Mouse (Mus musculus) spleen, postnatal 14 days (tissue): Measurements from ENCODE around the gene Gm28051.
A peak's percentile ranks its signal among the peaks of the same experiment; 100 is the strongest.

ENCODE experiments used
- DNase-seq, 2 experiments: peaks; one replicate each; pipeline ENCODE4 v3.0.0; 2021 to 2022; ENCODE audit warnings: low spot score in 2 of 2

The Gm28051 gene

DNA sequence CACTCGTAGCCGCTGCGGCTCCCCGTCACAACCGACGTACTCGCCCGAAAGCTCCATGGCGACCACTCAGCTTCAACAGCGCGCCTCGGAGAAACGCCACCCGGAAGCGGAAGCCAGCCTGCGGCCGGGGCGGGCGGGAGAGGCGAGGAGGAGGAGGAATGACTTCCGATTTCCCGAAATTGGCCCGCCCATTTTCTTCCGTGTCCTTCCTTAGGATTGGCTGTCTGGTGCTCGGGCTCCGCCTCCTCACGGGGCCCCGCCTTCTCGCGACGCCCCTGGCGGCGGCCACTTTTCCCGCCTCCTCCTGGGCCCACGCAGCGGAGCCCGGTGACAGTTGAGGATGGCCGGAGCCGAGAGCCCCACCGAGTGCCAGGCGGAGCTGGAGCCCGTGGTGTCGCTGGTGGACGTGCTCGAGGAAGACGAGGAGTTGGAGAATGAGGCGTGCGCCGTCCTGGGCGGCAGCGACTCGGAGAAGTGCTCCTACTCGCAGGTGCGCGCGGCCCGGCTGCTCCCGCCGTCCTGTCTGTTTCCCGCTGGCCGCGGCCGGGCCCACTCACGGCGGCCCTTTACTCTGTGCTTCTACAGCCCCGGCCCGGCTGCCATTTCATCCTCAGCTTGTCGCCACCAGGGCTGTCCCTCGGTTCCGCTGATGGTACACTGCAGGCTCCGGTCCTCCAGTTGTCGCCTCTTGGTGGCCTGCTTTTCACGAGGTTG, at the start of gene Gm28051, which contains the start of the genes Gon7 and Ubr7:
TSS of gene Gm28051 (minus strand) at position 77 of the 714 bp plus-strand sequence.
TSS of gene Gon7 (minus strand) at position 115 of the 714 bp plus-strand sequence.
TSS of gene Ubr7 (plus strand) at position 279 of the 714 bp plus-strand sequence.
- peak; percentile 89 to 93 for DNase-seq

DNA sequence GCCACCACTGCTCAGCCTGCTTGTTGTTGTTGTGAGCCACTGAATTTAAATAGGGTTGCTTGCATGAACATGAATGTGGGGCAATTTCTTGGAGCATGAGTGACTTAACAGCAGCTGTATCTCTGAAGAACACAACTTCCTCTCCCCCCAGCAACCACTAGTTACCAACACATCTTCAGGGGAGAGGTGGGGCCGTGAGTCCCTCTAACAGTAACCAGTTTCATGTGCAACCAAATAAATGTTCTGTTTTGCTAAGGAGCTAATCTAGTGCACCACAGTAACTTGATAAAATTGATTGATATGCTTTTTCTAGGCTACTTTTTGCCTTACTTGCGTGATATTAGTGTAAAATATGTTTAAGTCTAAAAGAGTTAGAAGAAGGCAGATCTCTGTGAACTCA, 42.0 kb upstream of the Gm28051 start:
- DNase-seq: no peak

DNA sequence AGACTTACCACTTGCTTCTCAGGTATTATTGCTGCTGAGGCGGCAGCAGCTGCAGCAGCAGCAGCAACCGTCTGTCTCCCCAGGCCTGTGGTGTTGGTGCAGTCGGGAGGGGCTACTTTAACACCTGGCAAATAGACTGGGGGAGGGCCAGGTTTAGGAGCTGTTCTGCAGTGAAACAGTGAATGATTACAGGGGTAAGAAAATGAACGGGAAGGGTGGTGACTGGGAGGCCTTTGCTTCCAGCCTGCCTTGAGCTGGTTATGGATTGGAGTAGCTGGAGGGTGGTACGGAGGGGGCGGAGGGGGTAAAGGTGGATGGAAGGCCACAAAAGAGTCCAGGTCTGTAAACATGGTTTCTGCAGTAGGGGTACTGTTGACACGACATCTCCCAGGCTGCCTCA, 30.4 kb upstream of the Gm28051 start:
- DNase-seq: no peak

DNA sequence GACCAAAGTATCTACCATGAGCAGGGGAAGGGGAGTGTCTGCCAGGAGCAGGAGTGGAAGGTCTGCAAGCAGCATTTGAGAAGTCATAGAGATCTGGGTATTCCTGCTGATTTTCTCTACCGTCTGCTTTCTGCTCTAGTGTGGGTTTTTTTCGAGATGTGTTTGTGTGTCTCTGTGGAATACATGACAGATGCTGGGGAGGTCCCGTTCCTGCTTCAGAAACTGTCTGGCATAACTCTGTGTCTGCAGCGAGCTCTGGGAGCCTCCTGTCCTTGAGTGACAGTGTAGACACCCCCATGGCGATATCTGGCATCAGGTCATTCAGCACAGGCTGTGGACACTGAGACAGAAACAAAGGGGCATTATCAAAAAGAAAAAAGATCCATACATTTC, 28.0 kb upstream of the Gm28051 start:
- DNase-seq: no peak

DNA sequence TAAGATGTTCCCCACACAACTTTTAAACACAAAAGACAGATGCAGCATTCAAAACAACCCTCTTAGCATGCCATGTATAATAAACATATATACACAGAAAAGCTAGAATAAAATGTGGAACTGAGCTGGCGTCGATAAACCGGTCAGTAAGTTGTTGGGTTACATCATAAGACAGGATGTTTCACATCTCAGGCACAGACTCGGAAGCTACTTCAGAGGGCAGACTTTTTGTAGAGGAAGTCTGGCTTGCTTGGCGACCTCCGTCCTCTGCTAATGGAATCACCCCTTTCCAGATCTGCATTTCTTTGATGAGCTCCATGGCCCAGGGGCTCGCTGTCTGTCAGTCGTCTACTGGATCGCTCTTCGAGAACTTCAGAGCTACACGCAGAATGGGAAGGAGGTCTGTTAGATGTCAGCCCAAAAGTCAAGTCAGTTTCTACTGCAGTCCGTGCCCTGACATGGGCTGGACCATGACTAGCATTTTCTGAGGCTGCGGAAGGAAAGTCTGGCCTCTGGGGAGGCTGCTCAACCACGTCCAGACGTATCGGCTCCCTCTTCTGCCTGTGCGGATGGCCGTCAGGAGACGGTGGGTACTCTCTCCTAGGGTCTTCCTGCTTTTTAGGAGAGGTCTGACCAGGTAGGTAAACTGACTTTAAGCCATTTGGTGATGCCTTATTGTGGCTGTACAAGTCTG, 27.5 kb upstream of the Gm28051 start:
- no peak for DNase-seq

DNA sequence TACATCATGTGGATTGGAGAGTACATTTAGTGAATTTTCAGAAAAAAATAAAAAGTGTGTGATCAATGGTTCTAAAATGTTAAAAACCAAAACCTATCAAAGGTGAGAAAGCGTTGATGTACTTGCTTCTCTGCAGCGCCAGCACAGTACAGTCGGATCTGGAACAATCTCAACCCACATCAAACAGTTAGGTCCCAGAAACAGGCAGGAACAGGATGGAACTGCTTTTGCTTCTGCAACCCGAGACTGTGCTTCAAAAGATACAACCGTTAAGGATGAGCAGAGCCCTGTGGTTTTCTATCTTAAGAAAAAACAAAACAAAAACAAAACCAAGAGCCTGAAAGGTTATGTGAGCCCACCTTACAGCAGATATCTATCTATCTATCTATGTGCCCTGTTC, 25.3 kb upstream of the Gm28051 start:
- no peak for DNase-seq

DNA sequence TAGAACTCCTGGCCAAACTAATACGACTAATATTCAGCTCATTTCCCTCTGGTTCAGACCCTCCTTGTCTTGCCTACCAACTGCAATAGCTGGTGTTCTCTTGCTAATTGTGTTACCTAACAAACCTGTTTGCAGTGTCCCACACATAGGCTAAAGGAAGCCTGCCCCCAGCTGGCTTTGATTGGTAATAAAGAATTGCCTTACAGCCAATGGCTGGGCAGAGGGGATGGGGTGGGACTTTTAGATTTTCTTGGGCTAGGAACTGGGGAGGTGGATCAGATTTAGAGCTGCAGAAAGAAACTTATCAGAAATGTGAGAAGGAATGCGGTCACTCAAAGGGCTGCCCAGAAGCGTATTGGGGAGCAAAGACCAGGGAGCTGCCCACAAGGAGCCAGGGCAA, 21.9 kb upstream of the Gm28051 start:
- no peak for DNase-seq

DNA sequence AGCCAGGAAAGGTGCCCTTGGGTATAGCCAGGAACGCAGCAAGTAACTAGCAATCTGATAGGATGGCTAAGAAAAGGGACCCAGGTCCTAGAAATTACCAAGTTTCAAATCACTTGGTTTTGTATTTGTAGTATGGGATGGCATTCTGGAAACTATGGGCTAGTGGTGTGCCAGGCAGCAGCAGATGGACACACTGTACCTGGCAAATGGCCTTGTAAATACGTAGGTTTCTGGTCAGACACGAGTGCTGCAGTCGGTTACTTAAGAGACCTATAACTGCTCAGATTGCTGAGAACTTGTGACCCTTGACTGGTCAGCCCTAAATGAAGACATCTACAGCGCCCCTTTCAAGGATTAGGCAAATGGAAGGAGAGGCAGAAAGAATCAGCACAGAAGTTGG, 20.6 kb upstream of the Gm28051 start:
- no peak for DNase-seq

DNA sequence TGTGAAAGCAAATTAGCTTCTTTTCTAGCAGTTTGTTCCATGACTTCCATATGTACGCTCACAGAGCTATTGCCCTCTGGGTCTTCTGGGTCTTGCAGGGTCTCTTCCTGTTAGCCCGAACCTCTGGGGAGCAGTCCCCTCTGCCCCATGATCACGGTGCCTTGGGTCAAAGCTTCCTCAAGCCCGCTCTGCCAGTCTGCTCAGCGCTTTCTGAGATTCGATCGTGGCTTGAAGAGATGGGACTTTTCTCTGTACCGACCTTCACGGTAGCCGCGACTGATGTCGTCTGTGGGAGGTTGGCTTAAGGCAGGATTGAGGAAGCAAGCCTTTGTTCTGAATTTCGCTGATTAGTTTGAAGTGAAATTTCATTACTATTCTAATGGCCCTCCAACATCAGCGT, 18.5 kb upstream of the Gm28051 start:
- DNase-seq: no peak

DNA sequence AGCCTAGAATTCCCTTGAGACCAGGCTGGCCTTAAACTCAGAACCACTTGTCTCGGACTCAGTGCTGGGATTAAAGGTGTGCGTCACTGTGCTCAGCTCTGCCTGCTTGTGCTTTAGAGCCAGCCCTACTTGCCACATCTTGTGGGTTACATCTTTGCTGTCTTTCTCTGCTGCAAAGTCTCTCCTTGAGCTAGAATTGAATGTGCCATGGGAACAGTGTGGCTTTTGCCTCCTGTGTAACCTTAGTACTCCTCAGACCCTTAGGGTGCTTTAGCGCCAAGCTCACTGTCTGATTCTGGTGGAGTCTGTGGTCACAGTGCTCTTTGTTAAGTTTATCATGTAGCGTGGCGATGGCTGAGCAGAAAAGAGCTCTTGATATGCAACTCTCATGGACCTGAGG, 15.1 kb upstream of the Gm28051 start:
- DNase-seq: no peak

DNA sequence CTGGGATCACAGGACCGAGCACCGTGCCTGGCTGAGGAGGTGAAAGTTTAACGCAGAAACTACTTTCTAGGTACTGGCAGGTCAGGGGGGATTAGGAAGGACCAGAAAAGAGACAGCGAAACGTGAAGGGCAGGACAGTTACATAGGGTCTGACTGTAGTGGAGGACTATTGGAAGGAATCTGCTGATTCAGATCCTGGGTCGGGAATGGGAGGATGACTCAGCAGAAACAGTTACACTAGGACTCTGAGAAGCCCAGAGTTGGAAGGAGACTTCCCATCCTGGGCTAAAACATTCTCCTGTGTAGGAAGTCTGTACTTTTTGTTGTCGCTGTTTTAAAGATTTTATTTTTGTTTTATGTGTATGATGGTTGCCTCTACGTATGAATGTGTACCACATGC, 14.0 kb upstream of the Gm28051 start:
- DNase-seq: no peak

DNA sequence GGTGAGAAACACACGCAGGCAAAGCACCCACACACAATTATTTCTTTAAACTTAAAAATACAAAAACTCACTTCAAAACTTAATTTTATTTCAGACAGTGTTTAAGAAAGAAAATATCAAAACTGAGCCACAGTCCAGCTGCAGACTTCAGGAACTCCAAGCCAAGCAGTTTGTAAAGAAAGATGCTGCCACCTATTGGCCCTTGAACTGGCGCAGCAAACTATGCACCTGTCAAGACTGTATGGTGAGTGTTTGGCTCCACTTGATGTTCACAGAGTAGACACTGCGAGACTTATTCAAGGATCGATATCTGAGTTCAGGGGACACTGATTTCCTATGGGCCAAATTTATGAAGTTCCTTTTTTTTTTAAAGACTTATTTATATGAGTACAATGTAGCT, 11.4 kb upstream of the Gm28051 start:
- no peak for DNase-seq

DNA sequence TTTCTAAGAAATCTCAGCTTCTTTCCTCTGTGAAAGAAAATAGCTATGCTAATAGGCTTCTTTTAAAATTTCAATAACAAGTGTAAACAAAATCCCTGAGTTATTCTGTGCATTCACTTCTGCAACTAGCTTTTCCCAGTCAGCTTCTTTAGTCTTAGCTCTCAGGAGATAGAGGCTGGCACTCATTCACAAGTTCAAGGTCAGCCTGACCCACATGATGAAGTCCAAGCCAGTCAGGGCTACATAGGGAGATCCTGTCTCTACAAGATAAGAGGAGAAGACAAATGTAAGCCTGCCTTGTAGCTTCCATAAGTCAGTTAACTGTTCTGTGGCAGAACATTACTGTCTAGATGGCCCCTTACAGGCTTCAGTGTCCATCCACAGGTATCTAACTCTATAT, 6.1 kb upstream of the Gm28051 start:
- no peak for DNase-seq

DNA sequence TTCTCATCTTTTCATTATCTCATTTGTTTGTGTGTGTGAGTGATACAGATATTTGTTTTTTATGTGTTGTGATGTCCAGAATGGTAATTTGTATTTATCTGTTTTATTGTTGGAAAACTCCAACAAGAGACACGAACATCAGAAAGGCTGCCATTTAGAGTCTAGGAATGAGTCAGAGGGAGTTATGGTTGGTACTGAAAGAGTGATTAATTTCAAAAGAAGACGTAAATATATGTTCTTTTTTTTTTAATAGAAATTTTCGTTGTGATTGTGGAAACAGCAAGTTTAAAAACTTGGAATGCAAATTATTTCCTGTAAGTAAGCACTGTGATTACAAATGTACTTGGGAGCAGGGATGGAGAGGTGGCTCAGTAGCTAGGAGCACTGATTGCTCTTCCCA, 4.1 kb upstream of the Gm28051 start:
- DNase-seq: no peak

DNA sequence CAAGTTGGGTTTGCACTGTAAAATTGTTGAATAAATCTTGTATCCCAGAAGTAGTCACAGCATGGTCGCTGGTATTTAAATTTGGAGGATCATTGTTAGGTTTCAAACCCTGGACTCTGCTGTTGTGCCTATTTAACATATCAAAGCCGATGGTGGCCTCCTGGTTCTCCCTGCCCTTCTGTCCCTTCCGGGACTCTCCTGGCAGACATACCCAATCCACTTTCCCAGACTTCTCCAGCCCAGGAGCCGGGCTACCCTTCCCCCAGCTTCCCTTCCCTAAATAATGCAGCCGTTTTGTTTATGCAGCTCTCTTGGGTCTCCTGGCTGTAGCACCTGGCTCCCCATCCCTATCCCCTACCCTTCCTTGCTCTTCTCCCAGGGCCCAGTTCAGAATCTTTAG, 1.4 kb upstream of the Gm28051 start:
- no peak for DNase-seq

DNA sequence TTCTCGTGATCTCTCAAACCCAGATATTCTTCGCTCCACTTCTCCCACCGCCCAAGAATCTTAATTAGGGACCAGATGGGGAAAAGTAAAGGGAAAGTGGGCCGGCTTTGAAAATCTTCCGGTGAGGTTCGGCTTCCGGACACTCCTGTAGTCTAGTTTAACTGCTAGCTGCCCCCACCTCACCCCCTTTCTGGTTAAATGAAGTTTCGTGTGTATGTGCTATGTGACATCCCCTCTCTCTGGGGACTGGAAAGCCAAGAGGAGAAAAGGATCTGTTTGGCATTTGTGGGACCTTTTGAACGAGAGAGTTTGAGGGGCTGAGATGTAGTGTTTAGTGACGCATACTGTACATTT, 815 bp upstream of the Gm28051 start, which contains the start of gene Gm20604:
TSS of gene Gm20604 (minus strand) at position 270 of the 354 bp plus-strand sequence.
- DNase-seq: no peak

DNA sequence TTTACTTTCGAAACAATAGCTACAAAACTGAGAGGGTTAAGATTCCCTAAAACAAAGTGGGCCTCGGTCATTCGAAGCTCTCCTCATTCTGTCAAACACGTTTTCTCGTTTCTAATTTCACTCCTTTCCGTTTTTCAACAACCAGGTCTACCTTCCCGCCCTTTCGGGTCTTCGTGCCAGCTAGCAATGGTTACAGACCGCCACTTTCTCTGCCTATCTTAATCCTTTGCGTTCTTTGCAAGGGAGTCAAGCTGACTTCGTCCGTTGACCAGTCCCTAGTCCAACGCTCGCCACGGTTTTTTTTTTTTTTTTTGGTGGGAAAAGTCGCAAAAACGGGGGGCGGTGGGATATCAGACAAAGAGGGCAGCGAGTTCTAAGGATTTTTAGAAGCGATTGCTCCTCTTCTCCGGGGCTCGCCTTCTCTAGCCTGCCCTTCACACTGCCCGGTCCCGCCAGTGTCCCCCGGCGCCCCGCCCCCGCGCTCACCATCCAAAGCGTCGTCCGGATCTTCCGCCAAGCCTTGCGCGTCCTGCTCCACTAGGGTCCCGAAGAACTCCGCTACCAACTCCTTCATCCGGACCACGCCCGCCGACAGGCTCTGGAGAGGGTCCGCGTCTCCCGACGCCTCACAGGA, 393 bp downstream of the Gm28051 start:
- no peak for DNase-seq

DNA sequence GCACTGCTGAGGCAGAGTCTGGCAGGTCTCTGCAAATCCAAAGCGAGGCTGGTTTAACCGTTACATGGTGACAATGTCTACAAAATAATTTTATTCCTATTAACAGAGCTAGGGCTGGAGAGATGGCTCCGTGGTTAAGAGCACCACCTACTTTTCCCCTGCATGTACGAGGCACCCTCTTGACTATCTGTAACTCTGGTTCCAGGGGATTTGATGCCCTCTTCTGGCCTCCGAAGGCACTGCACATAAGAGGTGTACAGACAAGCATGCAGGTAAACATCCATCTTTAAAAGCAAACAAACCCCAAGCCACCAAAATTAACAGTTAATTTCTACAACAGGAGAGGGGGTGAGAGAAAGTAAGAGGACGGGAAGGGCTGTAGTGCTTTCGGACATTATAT, 1.3 kb downstream of the Gm28051 start:
- DNase-seq: peak; percentile 25 to 55

DNA sequence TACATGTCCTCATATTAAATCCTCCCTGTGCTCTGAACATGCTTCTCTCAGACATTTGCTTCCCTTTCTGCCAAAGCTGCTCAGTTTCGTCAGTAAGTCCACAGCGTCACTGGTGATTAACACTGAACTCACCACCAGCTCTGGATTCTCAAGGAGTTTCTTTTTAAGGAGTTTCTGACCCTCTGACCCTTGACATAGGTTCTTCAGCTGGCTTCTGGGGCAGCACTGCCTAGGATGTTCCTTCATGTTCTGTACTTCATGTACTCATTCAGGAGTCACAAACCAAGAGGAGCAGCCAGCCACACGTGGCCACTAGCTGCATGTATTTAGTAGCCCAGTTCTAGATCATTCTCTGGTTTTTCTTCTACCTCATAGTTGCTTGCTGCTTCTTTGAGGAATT, 9.3 kb downstream of the Gm28051 start:
- DNase-seq: no peak

DNA sequence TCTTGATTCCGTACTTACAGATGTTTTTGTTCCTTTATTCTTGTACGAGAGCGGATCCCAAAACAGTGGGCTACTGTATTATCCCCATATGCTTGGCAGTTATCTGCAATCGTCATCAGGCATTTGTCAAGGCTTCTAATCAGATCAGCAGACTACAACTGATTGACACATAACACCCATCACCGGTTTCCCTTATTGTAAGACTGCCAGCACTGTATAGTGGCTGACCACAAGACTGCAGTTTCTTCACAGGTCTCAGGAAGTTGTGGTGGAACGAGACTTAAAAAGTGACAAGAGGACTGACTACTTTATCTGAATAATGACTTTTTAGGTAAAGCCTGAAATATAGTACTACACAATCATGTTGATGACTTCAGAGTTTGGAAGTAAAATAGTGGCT, 12.7 kb downstream of the Gm28051 start:
- no peak for DNase-seq

DNA sequence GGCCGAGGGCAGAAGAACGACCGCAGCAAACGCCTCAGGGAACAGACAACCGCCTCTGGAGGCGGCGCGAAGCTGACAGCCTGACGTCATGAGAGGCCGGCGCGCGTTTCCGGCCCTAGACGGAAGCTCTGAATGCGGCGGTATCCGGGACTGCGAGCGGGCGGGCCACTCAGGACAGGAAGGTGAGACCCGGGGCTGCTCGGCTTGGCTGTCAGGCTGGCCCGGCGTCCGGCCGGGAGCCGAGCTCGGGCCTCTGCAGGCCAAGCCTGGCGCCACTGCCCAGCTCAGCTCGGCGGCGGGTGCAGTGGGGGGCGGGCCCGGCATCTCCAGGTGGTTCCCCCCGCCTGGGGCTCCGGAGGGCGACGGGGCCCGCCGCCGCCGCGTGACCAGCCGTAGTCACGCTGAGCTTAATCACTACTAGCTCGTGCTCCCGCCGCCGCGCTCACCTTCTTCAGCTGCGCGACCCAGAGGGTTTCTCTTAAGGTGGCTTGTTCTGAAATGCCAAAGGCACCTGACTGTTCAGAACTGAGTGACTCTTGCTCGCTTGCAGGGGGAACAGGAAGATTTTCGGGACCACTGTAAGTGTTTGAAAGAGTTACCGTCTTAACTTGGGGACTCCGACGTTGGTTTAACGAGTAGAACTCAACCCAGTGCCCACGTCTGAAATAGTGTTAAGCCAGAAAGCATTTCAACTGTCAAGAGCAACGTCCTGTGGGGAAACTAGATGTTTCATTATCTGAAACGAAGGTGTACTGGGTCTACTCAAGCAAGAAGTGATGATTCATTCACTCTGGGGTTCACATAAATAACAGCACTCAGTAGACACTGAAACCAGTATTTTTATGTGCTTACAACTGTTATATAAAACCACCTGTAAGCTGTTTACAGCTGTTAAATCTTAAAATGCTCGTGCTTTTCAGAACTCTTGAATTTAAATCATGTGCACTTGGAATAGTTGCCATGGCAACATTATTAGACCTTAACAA, 13.7 kb downstream of the Gm28051 start, which contains the start of the genes Moap1 and Tmem251:
TSS of gene Moap1 (minus strand) at position 73 of the 986 bp plus-strand sequence.
TSS of gene Tmem251 (plus strand) at position 174 of the 986 bp plus-strand sequence.
- peak; percentile 81 to 86 for DNase-seq
